ENCODE assay signal across 8 mouse cellular contexts in genomic region chr3:59343026-59343425, GRCm38 (mm10). TPM values are rescaled to one million over a fixed set of nuclear protein-coding genes. Genes with fewer than 3 reads are reported as not detected.
DNase-seq lines count a peak whose midpoint lies in the region; ATAC-seq and TF ChIP-seq lines count a peak whose summit lies in the region.

No protein-coding gene starts in this region.

- no peaks in the 10 kb centered on the region for H3K27me3 ChIP-seq in forebrain, embryonic 10.5 days (ENCODE audit: poor library complexity, severe bottlenecking)
- H3K27me3 ChIP-seq in heart, postnatal 0 days (ENCODE audit: control insufficient read depth, insufficient read depth, low read length), result no peaks in the 10 kb centered on the region
- H3K27me3 ChIP-seq in neural tube, embryonic 13.5 days, result no peaks in the 10 kb centered on the region

- peak overlapping the region; percentile 88 for H3K4me2 ChIP-seq in heart, postnatal 0 days (ENCODE audit: low read depth, low read length)
- H3K4me2 ChIP-seq in neural tube, embryonic 13.5 days, result peak overlapping the region; percentile 63

- no peak overlapping the region for H3K27ac ChIP-seq in forebrain, embryonic 10.5 days
- no peak overlapping the region for H3K27ac ChIP-seq in heart, postnatal 0 days (ENCODE audit: low read depth)
- H3K27ac ChIP-seq in neural tube, embryonic 13.5 days (replicated peaks), result no peak overlapping the region

- peak overlapping the region; percentile 66 for H3K4me3 ChIP-seq in forebrain, embryonic 10.5 days
- H3K4me3 ChIP-seq in heart, postnatal 0 days (ENCODE audit: low read depth, low read length), result peak overlapping the region; percentile 79
- peak overlapping the region; percentile 55 for H3K4me3 ChIP-seq in neural tube, embryonic 13.5 days

- TF ChIP-seq EP300 in heart, postnatal 0 days (IDR thresholded peaks at IDR 0.05; ENCODE audit: low read depth), result no peak

- H3K9ac ChIP-seq in heart, postnatal 0 days (replicated peaks; ENCODE audit: low read depth, low read length), result no peak overlapping the region
- H3K9ac ChIP-seq in neural tube, embryonic 13.5 days, result no peak overlapping the region

- peaks cover 14% of the 10 kb centered on the region for H3K4me1 ChIP-seq in forebrain, embryonic 10.5 days
- no peaks in the 10 kb centered on the region for H3K4me1 ChIP-seq in heart, postnatal 0 days (ENCODE audit: control insufficient read depth, insufficient read depth)
- peaks cover 9% of the 10 kb centered on the region for H3K4me1 ChIP-seq in neural tube, embryonic 13.5 days (replicated peaks)

- H3K36me3 ChIP-seq in forebrain, embryonic 10.5 days (replicated peaks), result no peaks in the 10 kb centered on the region
- H3K36me3 ChIP-seq in heart, postnatal 0 days (replicated peaks; ENCODE audit: control insufficient read depth, insufficient read depth, low read length), result no peaks in the 10 kb centered on the region; the same call in 1 of the 2 replicates
- no peaks in the 10 kb centered on the region for H3K36me3 ChIP-seq in neural tube, embryonic 13.5 days

- H3K9me3 ChIP-seq in forebrain, embryonic 10.5 days, result no peaks in the 10 kb centered on the region
- H3K9me3 ChIP-seq in heart, postnatal 0 days (replicated peaks; ENCODE audit: control insufficient read depth, low read length), result no peaks in the 10 kb centered on the region
- H3K9me3 ChIP-seq in neural tube, embryonic 13.5 days, result no peaks in the 10 kb centered on the region

- DNase-seq in adrenal gland, postnatal 10 days, result peak; percentile 32
- DNase-seq in adrenal gland, adult 8-10 months, result no peak
- no peak for DNase-seq in forebrain, embryonic 10.5 days (ENCODE audit: extremely low spot score, low spot score)
- peak; percentile 12 for DNase-seq in heart, postnatal 0 days (ENCODE audit: low spot score)
- peak; percentile 46 to 62 for DNase-seq in kidney, postnatal 4 days
- DNase-seq in yolk sac, embryonic 10.5 days (ENCODE audit: low spot score), result no peak

- TF ChIP-seq CTCF in heart, postnatal 0 days (IDR thresholded peaks at IDR 0.05; ENCODE audit: low read depth), result no peak

- WGBS in forebrain, embryonic 10.5 days, result 77% methylated on average over 4 of the region's 4 CpGs
- WGBS in heart, postnatal 0 days, result 60% methylated on average over 4 of the region's 4 CpGs
- WGBS in neural tube, embryonic 13.5 days, result 64% methylated on average over 4 of the region's 4 CpGs

- ATAC-seq in heart, postnatal 0 days (ENCODE audit: insufficient read depth, low read depth), result peak; percentile 34; the same call in 1 of the 2 replicates
- ATAC-seq in neural tube, embryonic 13.5 days (ENCODE audit: low read depth), result no peak
- ATAC-seq in erythroblast, adult 5-6 weeks (replicated peaks; ENCODE audit: low FRiP score, poor library complexity, severe bottlenecking), result no peak

RNA-seq across cellular contexts. Expression of gene Igsf10, which starts 1.2 kb away (rescaled TPM):
- total RNA-seq in adrenal gland, postnatal 10 days (2021), result 1 to 10 TPM; 9.0 to 9.2 TPM
- total RNA-seq in adrenal gland, adult 8-10 months (2022), result 1 to 10 TPM; 1.1 to 2.3 (median 2.2) TPM
- polyA plus RNA-seq in forebrain, embryonic 10.5 days (2016; fragmentation: Nextera tagmentation; extraction: Ambion mirVana), result 2.3 and 2.6 TPM in 2 replicates
- total RNA-seq in heart, postnatal 0 days (2014; rRNA removed; ENCODE audit: low replicate concordance), result 2.3 and 4.0 TPM in 2 replicates
- polyA plus RNA-seq in heart, postnatal 0 days (2015; fragmentation: Nextera tagmentation; extraction: Ambion mirVana), result 1.2 and 1.8 TPM in 2 replicates
- polyA plus RNA-seq in neural tube, embryonic 13.5 days (2015; fragmentation: Nextera tagmentation; extraction: Ambion mirVana), result 2.8 TPM in 2 replicates
- total RNA-seq in erythroblast, adult 5-6 weeks (2015; ENCODE audit: low replicate concordance), result not detected in 2 replicates
- total RNA-seq in erythroblast, adult 5-6 weeks (2017; ENCODE audit: low replicate concordance), result not detected in 2 replicates

Comparison
In these comparisons a context has a peak if more than half of its experiments do, and no peak if none do; other contexts are left out.
1. DNase-seq: peak in adrenal gland, postnatal 10 days (single experiment), heart, postnatal 0 days (single experiment) and kidney, postnatal 4 days (2 of 2); none in adrenal gland, adult 8-10 months (single experiment), forebrain, embryonic 10.5 days (single experiment) and yolk sac, embryonic 10.5 days (single experiment).
2. Peak in every context shown above with its lines, with median percentiles within 50 percentile points of each other: H3K4me3 ChIP-seq.